Mouse (Mus musculus) G1E (cell line): ENCODE data around the gene Pipox. TPM values are rescaled to one million over a fixed set of nuclear protein-coding genes. Genes with fewer than 3 reads are reported as not detected.

Source experiments
- ATAC-seq: 2 replicates; pipeline ENCODE4 v1.8.0; 2016; ENCODE audit warnings: mild to moderate bottlenecking; ENCODE audit not compliant: insufficient number of reproducible peaks, poor library complexity, low FRiP score, severe bottlenecking; ENCODE audit errors: extremely low read depth
- DNase-seq: peaks from one replicate; pipeline ENCODE4 v3.0.0; 2012; ENCODE audit warnings: low spot score
- H3K27me3 ChIP-seq: 2 replicates; pipeline ENCODE4 v1.6.1; 2012; ENCODE audit warnings: mild to moderate bottlenecking, low read length, inconsistent platforms; ENCODE audit not compliant: insufficient read depth
- H3K36me3 ChIP-seq: replicated peaks from 2 replicates; pipeline ENCODE3; 2012; ENCODE audit warnings: mild to moderate bottlenecking, inconsistent platforms
- H3K4me1 ChIP-seq: 2 replicates; pipeline ENCODE4 v1.6.1; 2012; ENCODE audit warnings: low read depth, low read length, inconsistent platforms, mixed read lengths; ENCODE audit not compliant: insufficient read depth
- H3K4me3 ChIP-seq: 2 replicates; pipeline ENCODE4 v1.5.1; 2012; ENCODE audit warnings: low read depth, mild to moderate bottlenecking, inconsistent platforms, low read length, moderate library complexity, mixed read lengths
- H3K9me3 ChIP-seq: replicated peaks from 2 replicates; pipeline ENCODE4 v1.6.1; 2012; ENCODE audit warnings: inconsistent platforms
- CTCF ChIP-seq: IDR thresholded peaks from 2 replicates; pipeline ENCODE4 v1.5.1; 2012; ENCODE audit warnings: low read depth, low read length, inconsistent platforms, mixed read lengths
- GATA1 ChIP-seq: IDR thresholded peaks from 2 replicates; pipeline ENCODE4 v1.6.1; 2012; ENCODE audit warnings: borderline replicate concordance, low read length, inconsistent platforms, mixed read lengths
- GATA2 ChIP-seq: IDR thresholded peaks from 2 replicates; pipeline ENCODE4 v1.6.1; 2012; ENCODE audit warnings: low read depth, low read length, inconsistent platforms, borderline replicate concordance
- POLR2AphosphoS5 ChIP-seq: IDR thresholded peaks from 2 replicates; pipeline ENCODE4 v1.6.1; 2012; ENCODE audit warnings: low read depth, low read length, inconsistent platforms; ENCODE audit not compliant: insufficient replicate concordance
- TAL1 ChIP-seq: conservative IDR thresholded peaks from 2 replicates; pipeline ENCODE4 v1.6.1; 2012; ENCODE audit warnings: low read depth, low read length, inconsistent platforms, mixed read lengths
- polyA plus RNA-seq: library from polyadenylated mRNA; stranded (reverse); fragments of >175 nt; gene quantifications from 2 replicates; pipeline ENCODE4 v1.2.3, GENCODE M21; 2012
- total RNA-seq, 2 experiments: library from RNA; stranded (forward) in 1 of 2; stranded (reverse) in 1 of 2; fragments of 200-1000 nt in 1 of 2; fragments of >200 nt in 1 of 2; fragmentation: Nextera tagmentation in 1 of 2; gene quantifications; 2 replicates each; pipeline ENCODE4 v1.2.3; 2014 to 2017

Pipox gene
- total and polyA plus RNA-seq, 3 experiments: not detected

- Histone ChIP-seq H3K4me3 (no peak overlapping the region), H3K27me3 (peaks cover 50% of the 10 kb centered on the region), H3K9me3 (no peaks in the 10 kb centered on the region), H3K4me1 (peaks cover 19% of the 10 kb centered on the region), H3K36me3 (no peaks in the 10 kb centered on the region)
- no peak for DNase-seq
- TF ChIP-seq GATA2 (no peak), CTCF (no peak), GATA1 (no peak), POLR2AphosphoS5 (no peak), TAL1 (no peak)
- no peak for ATAC-seq
Observed at GRCm38 (mm10) chr11:77873116-77873515, 20.8 kb downstream of the Pipox start.

GRCm38 (mm10) chr11:77872685-77873084 lies 21.2 kb downstream of the Pipox start:
- no peak for ATAC-seq
- Histone ChIP-seq H3K9me3 (no peaks in the 10 kb centered on the region), H3K4me1 (peaks cover 19% of the 10 kb centered on the region), H3K4me3 (no peak overlapping the region), H3K27me3 (peaks cover 49% of the 10 kb centered on the region), H3K36me3 (no peaks in the 10 kb centered on the region)
- no peak for TF ChIP-seq TAL1
- no peak for TF ChIP-seq GATA1
- TF ChIP-seq GATA2: no peak
- no peak for TF ChIP-seq CTCF
- TF ChIP-seq POLR2AphosphoS5: no peak
- no peak for DNase-seq

- Histone ChIP-seq H3K4me3 (no peak overlapping the region), H3K27me3 (peaks cover 47% of the 10 kb centered on the region)
- no peak for DNase-seq
Observed at GRCm38 (mm10) chr11:77872236-77872635, 21.7 kb downstream of the Pipox start.

GRCm38 (mm10) chr11:77871436-77871835 lies 22.5 kb downstream of the Pipox start:
- Histone ChIP-seq H3K36me3 (peaks cover 10% of the 10 kb centered on the region), H3K27me3 (peaks cover 39% of the 10 kb centered on the region)

More at GRCm38 (mm10) chr11:77872236-77872635, 21.7 kb downstream of the Pipox start:
- H3K9me3 ChIP-seq: no peaks in the 10 kb centered on the region
- peaks cover 19% of the 10 kb centered on the region for H3K4me1 ChIP-seq
- TF ChIP-seq TAL1: no peak
- no peak for TF ChIP-seq GATA1
- peaks cover 2% of the 10 kb centered on the region for H3K36me3 ChIP-seq
- no peak for ATAC-seq

GRCm38 (mm10) chr11:77867419-77868083 lies 26.3 kb downstream of the Pipox start:
- Histone ChIP-seq H3K9me3 (no peaks in the 10 kb centered on the region), H3K27me3 (peaks cover 12% of the 10 kb centered on the region; the same call in 1 of the 2 replicates), H3K4me3 (no peak overlapping the region), H3K36me3 (peaks cover 44% of the 10 kb centered on the region), H3K4me1 (peaks cover 2% of the 10 kb centered on the region; the same call in 1 of the 2 replicates)
- DNase-seq: no peak
- TF ChIP-seq TAL1: no peak
- TF ChIP-seq GATA2: no peak
- TF ChIP-seq POLR2AphosphoS5: no peak
- TF ChIP-seq CTCF: no peak
- no peak for TF ChIP-seq GATA1
- ATAC-seq: no peak

More at GRCm38 (mm10) chr11:77871436-77871835, 22.5 kb downstream of the Pipox start:
- H3K4me3 ChIP-seq: no peak overlapping the region
- DNase-seq (no peak), ATAC-seq (no peak)
- TF ChIP-seq GATA1: no peak
- no peak for TF ChIP-seq TAL1
- TF ChIP-seq GATA2: no peak
- TF ChIP-seq CTCF: no peak
- TF ChIP-seq POLR2AphosphoS5: no peak
- no peaks in the 10 kb centered on the region for H3K9me3 ChIP-seq
- H3K4me1 ChIP-seq: peaks cover 14% of the 10 kb centered on the region

GRCm38 (mm10) chr11:77864771-77865170 lies 29.1 kb downstream of the Pipox start:
- DNase-seq (no peak), ATAC-seq (no peak)
- Histone ChIP-seq H3K4me3 (no peak overlapping the region), H3K9me3 (no peaks in the 10 kb centered on the region), H3K4me1 (peaks cover 6% of the 10 kb centered on the region), H3K27me3 (0 out of 2 replicates have a peak, but pooled peaks cover 2% of the 10 kb centered on the region), H3K36me3 (peaks cover 71% of the 10 kb centered on the region)
- TF ChIP-seq GATA1: no peak
- TF ChIP-seq CTCF: no peak
- no peak for TF ChIP-seq TAL1
- no peak for TF ChIP-seq POLR2AphosphoS5
- no peak for TF ChIP-seq GATA2
